Mouse (Mus musculus) heart, embryonic 10.5 days (tissue): ENCODE measurements around the gene Apol6. TPM values are rescaled to one million over a fixed set of nuclear protein-coding genes. Genes with fewer than 3 reads are reported as not detected.

Experiments used
- DNase-seq: peaks from one replicate; pipeline ENCODE4 v3.0.0-alpha.2; 2017; ENCODE audit warnings: low spot score
- H3K27ac ChIP-seq: fragments of 300-500 bp; sonication (generic); 2 replicates; pipeline ENCODE4 v1.5.1; 2016; ENCODE audit warnings: mild to moderate bottlenecking
- H3K27me3 ChIP-seq: fragments of 300-500 bp; sonication (generic); 2 replicates; pipeline ENCODE4 v1.6.1; 2016; ENCODE audit warnings: mild to moderate bottlenecking; ENCODE audit not compliant: poor library complexity, insufficient read depth, severe bottlenecking
- H3K36me3 ChIP-seq: fragments of 300-500 bp; sonication (generic); 2 replicates; pipeline ENCODE4 v1.6.1; 2016; ENCODE audit warnings: mild to moderate bottlenecking, moderate library complexity
- H3K4me1 ChIP-seq: fragments of 300-500 bp; sonication (generic); 2 replicates; pipeline ENCODE4 v1.6.1; 2016; ENCODE audit warnings: mild to moderate bottlenecking
- H3K4me3 ChIP-seq: fragments of 300-500 bp; sonication (generic); 2 replicates; pipeline ENCODE4 v1.5.1; 2016; ENCODE audit warnings: mild to moderate bottlenecking, moderate library complexity
- H3K9me3 ChIP-seq: fragments of 300-500 bp; sonication (generic); 2 replicates; pipeline ENCODE4 v1.6.1; 2016; ENCODE audit warnings: mild to moderate bottlenecking, moderate library complexity
- WGBS: fragments of 180-500 bp; shearing (Covaris S2); methylation state at CpG from one replicate; pipeline ENCODE4 v1.1.7; 2016; 5-methylcytosine and 5-hydroxymethylcytosine counted together
- polyA plus RNA-seq: library from polyadenylated mRNA; unstranded; fragments of >200 nt; fragmentation: Nextera tagmentation; extraction: Ambion mirVana; gene quantifications from 2 replicates; pipeline ENCODE4 v1.2.1, GENCODE M21; 2016

Apol6 gene
- polyA plus RNA-seq, 1 experiment from 2014 or later: 0.77 TPM

DNA sequence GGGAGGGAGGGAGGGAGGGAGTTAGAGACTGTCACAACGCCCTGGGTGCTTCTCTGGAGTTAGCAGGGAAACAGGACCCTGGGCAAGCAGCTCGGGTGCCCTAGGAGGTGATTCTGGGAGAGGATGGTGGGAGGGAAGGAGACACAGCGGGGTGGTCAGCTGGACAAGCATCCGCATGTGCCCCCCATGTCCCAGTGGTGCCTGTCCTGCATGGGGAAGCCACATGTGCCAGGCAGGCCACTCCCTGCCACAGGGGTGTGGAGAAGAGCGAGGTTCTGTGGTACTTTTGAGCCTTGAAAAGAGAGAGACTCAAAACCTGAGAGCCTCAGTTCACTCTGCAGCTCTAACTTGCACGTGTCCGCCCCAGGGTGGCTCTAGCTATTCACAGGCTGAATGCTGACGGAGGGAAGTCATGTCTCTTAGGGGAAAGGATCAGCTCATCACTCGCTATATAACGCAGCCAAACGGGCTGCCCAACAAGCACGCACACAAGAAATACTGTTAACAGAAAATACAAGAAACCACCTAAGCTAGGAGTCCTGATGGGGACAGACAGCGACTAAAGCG is 34.8 kb downstream of the Apol6 start:
- H3K4me3 ChIP-seq: no peak overlapping the region
- 81% methylated on average over 14 of the region's 14 CpGs for WGBS
- no peaks in the 10 kb centered on the region for H3K9me3 ChIP-seq
- DNase-seq: no peak
- peaks cover 89% of the 10 kb centered on the region for H3K36me3 ChIP-seq
- no peak overlapping the region for H3K27ac ChIP-seq
- H3K27me3 ChIP-seq: no peaks in the 10 kb centered on the region
- peaks cover 7% of the 10 kb centered on the region for H3K4me1 ChIP-seq

DNA sequence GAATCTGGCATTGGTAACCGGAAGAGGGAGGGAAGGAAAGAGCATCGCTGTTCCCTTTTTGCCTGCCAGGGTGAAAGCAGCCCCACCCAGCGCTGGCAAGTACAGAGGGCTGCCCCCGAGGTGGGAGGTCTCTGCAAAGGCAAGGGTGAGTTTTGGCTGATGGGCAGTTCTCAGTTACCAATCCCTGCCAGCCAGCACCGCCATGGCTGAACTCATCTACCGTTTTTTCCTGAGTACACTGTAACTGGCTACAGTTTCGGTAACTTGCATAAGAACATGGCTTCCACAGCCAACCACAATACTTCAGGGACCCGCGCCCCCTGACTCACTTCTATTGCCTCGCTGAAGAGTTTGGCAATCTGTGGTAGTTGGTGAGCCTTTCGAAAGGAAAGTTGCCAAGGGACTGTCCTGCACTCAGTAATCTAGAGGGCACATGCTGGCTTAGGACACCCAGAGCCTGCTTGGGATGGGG is 35.4 kb downstream of the Apol6 start:
- H3K27me3 ChIP-seq: no peaks in the 10 kb centered on the region
- no peak overlapping the region for H3K27ac ChIP-seq
- H3K4me1 ChIP-seq: peaks cover 7% of the 10 kb centered on the region
- no peaks in the 10 kb centered on the region for H3K9me3 ChIP-seq
- WGBS: 78% methylated on average over 11 of the region's 11 CpGs
- no peak overlapping the region for H3K4me3 ChIP-seq
- no peak for DNase-seq
- peaks cover 94% of the 10 kb centered on the region for H3K36me3 ChIP-seq

DNA sequence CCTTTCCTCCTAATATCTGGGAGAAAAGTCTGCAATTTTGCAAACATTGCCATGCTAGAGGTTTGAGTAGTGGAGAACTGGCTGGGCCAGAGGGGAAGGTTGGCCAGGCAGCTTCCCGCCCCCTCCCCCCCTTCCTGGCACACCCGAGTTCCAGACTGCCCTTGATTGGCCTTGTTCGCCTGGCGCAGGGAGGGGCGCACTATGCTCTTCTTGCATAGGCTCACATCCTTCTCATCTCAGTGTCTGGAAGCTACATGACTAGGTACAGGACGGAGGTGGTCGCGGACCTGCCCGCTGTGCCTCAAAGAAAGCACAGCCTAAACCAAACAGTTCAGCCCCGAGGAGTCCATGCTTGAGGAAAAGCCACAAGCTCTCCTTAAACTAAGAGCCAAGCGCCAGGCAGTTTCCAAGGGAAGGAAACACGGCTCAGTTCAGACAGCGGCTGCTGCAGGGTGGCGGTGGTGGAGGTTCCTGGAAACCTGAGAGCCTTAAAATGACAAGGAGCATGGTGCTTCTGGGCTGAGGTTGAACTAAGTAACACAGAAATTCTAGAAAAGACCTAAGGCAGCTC is 36.2 kb downstream of the Apol6 start:
- Histone ChIP-seq H3K27me3 (no peaks in the 10 kb centered on the region), H3K4me3 (no peak overlapping the region), H3K9me3 (no peaks in the 10 kb centered on the region), H3K4me1 (peaks cover 12% of the 10 kb centered on the region), H3K27ac (no peak overlapping the region), H3K36me3 (peaks cover 97% of the 10 kb centered on the region)
- DNase-seq: no peak
- 82% methylated on average over 14 of the region's 14 CpGs for WGBS

DNA sequence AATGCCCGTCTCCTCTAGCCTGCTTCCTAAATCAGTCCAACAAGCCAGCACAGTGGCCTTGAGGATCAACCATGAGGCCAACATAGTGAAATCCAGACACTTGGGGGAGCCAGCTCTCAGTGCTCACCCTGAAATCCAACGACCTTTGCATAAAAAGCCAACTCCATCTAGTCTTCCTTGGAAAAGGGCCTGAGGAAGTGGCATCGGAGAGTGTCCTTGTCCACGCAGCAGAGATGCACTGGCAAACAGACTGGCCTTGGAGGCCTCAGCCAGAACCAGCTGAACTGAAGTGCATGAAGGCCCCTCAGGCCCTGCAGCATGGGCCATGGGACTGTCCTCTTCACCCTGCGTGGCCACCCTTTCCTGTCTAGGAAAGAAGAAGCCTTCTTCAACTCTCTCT is 36.9 kb downstream of the Apol6 start:
- peaks cover 94% of the 10 kb centered on the region for H3K36me3 ChIP-seq
- H3K4me1 ChIP-seq: peaks cover 17% of the 10 kb centered on the region
- DNase-seq: no peak
- H3K27me3 ChIP-seq: no peaks in the 10 kb centered on the region
- 83% methylated on average over 5 of the region's 5 CpGs for WGBS
- no peaks in the 10 kb centered on the region for H3K9me3 ChIP-seq
- H3K27ac ChIP-seq: no peak overlapping the region
- no peak overlapping the region for H3K4me3 ChIP-seq

DNA sequence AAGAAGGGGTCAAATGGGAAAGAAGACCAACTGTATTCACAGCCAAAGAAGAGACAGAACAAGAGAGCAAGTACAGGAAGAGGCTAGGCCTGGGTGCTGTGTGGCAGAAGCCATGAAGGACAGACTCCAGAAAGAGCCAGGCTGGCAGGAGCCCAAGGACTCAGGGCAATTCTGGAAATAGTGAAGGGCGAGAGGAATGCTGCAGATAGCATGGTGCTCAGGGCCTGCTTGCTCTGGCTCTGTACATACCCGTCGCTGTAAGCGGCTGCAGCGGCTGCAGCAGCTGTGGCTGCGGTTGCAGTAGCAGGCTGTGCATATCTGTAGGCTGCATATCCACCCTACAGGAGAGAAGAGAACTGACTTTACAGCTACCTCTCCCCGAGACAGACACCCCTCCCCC is 41.3 kb downstream of the Apol6 start:
- Histone ChIP-seq H3K36me3 (peaks cover 63% of the 10 kb centered on the region), H3K27ac (peak overlapping the region; percentile 72; the same call in 1 of the 2 replicates)
- WGBS: 60% methylated on average over 7 of the region's 7 CpGs

DNA sequence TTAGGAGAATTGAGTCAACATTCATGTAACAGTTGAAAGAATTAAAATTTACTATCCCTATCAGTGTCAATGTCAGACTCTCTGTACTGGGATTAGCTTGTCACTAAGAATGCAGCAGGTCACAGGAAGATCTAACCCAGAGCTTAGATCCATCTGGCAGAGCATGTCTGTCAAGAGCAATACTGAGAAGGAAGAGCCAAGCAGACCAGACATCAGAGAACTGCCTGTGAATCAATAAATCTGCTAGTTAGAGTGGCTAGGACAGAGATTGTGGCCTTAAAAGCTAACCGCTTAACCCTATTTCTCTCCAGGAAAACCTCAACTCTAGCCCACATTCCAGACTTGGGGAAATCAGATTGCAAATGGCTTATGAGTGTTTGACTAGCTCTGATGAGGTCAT is 42.0 kb downstream of the Apol6 start:
- Histone ChIP-seq H3K27ac (peak overlapping the region; percentile 31; the same call in 1 of the 2 replicates), H3K9me3 (no peaks in the 10 kb centered on the region), H3K27me3 (no peaks in the 10 kb centered on the region), H3K4me3 (no peak overlapping the region), H3K4me1 (peaks cover 35% of the 10 kb centered on the region), H3K36me3 (peaks cover 61% of the 10 kb centered on the region)
- WGBS: 90% methylated on average over 1 of the region's 1 CpGs
- no peak for DNase-seq

More for the DNA sequence above, 41.3 kb downstream of the Apol6 start:
- H3K4me3 ChIP-seq: no peak overlapping the region
- peaks cover 32% of the 10 kb centered on the region for H3K4me1 ChIP-seq
- no peaks in the 10 kb centered on the region for H3K27me3 ChIP-seq
- DNase-seq: no peak
- H3K9me3 ChIP-seq: no peaks in the 10 kb centered on the region

DNA sequence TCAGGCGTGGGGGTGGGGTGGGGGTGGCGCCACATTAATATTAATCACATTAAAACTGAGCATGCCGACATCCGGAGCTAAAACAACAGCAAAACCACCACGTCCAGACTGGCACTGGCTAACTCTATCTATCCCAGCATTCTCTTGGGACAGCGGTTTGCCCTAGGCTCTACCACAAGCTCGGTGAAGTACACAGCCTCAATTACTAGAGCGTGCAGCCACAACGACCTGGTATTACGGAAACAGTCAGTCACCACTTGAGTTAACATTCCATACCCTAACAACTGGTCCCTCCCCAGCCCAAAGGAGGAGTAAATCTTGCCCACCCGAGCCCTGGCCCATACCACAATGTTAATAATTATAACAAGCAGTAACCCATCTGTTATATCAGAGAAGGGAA is 44.7 kb downstream of the Apol6 start:
- H3K27me3 ChIP-seq: no peaks in the 10 kb centered on the region
- DNase-seq: no peak
- WGBS: 73% methylated on average over 11 of the region's 11 CpGs
- H3K9me3 ChIP-seq: no peaks in the 10 kb centered on the region
- peaks cover 55% of the 10 kb centered on the region for H3K36me3 ChIP-seq
- H3K27ac ChIP-seq: no peak overlapping the region
- H3K4me1 ChIP-seq: peaks cover 42% of the 10 kb centered on the region
- no peak overlapping the region for H3K4me3 ChIP-seq

DNA sequence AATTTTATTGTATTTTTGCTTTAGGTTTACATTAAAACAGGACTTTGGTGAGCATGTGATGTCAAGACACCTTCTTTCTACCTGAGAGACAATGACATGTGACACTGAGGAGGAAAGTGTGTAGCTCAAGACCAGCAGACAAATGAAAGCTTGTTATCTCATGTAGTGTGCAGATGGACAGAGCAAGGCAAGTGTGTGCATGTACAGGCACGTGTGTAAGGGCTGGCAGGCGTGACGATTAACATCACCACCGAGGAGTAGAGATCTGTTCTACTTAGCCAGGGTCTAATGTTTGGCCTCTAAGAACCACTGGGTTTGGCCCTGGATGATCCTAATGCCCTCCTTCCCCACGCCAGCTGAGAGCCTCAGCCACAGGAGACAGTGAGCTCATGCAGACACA is 46.0 kb downstream of the Apol6 start:
- 85% methylated on average over 5 of the region's 5 CpGs for WGBS
- Histone ChIP-seq H3K27ac (no peak overlapping the region), H3K36me3 (peaks cover 53% of the 10 kb centered on the region), H3K9me3 (no peaks in the 10 kb centered on the region), H3K27me3 (no peaks in the 10 kb centered on the region), H3K4me1 (peaks cover 40% of the 10 kb centered on the region), H3K4me3 (no peak overlapping the region)
- no peak for DNase-seq

DNA sequence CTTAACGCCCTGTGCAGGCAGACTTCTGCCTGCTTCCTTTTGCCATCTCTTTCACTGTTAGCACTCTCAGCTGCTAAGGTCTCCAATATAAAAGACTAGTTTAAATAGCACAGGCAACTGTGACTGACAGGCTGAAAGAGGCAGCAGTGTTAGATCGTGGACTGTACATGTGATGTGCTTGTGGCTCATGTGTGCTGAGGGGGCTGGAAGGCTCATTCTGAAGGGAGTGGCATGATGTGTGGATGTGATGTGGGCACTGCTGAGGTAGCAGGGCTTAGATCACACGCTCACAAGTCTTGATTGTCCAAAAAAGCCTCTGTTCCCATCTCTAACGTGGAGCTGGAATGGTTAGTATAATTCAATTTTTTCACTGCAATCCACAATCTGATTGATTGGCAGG is 46.9 kb downstream of the Apol6 start:
- 82% methylated on average over 4 of the region's 4 CpGs for WGBS
- no peak for DNase-seq
- Histone ChIP-seq H3K4me1 (peaks cover 33% of the 10 kb centered on the region), H3K4me3 (no peak overlapping the region), H3K27me3 (no peaks in the 10 kb centered on the region), H3K9me3 (no peaks in the 10 kb centered on the region), H3K36me3 (peaks cover 55% of the 10 kb centered on the region), H3K27ac (no peak overlapping the region)

DNA sequence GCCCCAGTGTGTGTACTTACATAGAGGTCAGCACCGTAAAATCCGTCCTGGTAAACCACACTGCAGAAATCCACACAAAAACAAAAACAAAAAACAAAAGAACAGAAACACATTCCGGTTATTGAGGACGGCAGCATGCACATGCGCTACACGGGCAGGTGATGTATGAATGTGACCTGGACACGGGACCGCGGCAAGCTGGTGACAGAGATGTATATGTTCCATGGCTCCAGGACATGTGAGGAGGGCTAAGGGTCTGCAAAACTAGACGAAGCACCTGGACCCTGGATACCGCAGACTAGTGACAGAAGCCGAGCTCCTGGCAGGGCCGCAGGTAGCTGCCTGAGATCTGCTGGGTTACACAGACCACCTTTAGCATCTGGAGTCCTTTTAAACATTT is 49.9 kb downstream of the Apol6 start:
- DNase-seq: no peak
- WGBS: 93% methylated on average over 13 of the region's 13 CpGs
- Histone ChIP-seq H3K4me1 (peaks cover 23% of the 10 kb centered on the region), H3K9me3 (no peaks in the 10 kb centered on the region), H3K27me3 (no peaks in the 10 kb centered on the region), H3K27ac (no peak overlapping the region), H3K36me3 (peaks cover 71% of the 10 kb centered on the region), H3K4me3 (no peak overlapping the region)

DNA sequence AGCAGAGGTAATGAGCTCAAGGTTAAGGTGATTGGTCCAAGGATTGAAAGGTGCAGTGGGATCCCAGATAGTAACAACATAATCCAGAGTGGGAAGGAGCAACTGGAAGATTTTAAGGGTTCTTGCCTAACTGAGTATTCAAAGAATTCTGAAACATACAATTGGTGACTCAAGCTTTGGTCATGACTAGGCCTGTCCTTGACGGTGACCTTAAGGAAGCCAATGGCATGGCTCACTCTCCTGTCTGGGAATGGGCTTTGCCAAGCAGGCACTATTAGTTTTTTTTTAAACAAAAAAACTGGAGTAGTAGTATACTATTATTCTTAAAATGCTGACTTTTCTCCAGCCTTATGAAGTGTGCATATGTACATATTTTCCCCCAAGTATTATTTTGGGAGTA is 50.7 kb downstream of the Apol6 start:
- Histone ChIP-seq H3K27ac (no peak overlapping the region), H3K4me1 (peaks cover 17% of the 10 kb centered on the region; the same call in 1 of the 2 replicates), H3K36me3 (peaks cover 77% of the 10 kb centered on the region), H3K9me3 (no peaks in the 10 kb centered on the region), H3K27me3 (no peaks in the 10 kb centered on the region), H3K4me3 (no peak overlapping the region)
- 96% methylated on average over 1 of the region's 1 CpGs for WGBS
- no peak for DNase-seq

DNA sequence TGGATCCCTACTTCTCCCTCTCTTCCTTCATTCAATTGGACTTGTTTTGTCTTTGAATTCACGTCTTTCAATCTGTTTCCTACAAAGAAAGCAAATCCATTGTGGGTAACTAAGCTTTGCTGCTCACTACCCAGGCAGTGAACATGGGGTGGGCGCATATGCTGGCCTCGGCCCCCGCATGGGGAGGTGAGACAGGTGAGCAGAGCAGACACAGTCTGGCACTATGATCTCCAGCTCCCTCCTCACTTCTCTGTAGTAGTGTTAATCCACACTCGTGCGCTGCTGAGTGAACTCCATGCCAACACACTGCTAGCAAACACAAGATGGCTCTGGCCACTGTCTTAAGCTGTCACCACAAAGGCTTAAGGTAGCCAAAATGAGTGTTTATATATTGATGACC is 52.8 kb downstream of the Apol6 start:
- no peak overlapping the region for H3K4me3 ChIP-seq
- H3K36me3 ChIP-seq: peaks cover 84% of the 10 kb centered on the region
- H3K27me3 ChIP-seq: no peaks in the 10 kb centered on the region
- DNase-seq: no peak
- no peaks in the 10 kb centered on the region for H3K9me3 ChIP-seq
- peaks cover 6% of the 10 kb centered on the region; the same call in 1 of the 2 replicates for H3K4me1 ChIP-seq
- H3K27ac ChIP-seq: no peak overlapping the region
- 88% methylated on average over 6 of the region's 6 CpGs for WGBS

DNA sequence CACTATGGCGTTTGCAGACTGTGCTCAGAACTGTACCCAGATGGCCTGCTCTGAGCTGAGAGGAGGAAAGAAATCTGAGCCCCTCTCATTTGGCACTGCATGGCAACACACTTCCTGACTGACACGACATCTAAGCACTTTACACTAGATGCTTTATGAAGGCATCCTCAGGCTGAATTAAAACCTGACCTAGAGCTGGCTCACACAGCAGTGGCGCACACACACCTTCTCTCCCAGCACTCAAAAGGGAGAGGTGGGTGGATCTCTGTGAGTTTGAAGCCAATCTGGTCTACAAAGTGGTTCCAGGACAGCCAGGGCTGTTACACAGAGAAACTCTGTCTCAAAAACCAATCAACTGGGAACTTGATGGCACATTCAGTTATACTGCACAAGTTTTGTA is 55.2 kb downstream of the Apol6 start:
- Histone ChIP-seq H3K27me3 (no peaks in the 10 kb centered on the region), H3K36me3 (peaks cover 77% of the 10 kb centered on the region), H3K4me3 (no peak overlapping the region), H3K4me1 (peaks cover 10% of the 10 kb centered on the region; the same call in 1 of the 2 replicates), H3K9me3 (no peaks in the 10 kb centered on the region), H3K27ac (no peak overlapping the region)
- 55% methylated on average over 3 of the region's 3 CpGs for WGBS
- DNase-seq: no peak

DNA sequence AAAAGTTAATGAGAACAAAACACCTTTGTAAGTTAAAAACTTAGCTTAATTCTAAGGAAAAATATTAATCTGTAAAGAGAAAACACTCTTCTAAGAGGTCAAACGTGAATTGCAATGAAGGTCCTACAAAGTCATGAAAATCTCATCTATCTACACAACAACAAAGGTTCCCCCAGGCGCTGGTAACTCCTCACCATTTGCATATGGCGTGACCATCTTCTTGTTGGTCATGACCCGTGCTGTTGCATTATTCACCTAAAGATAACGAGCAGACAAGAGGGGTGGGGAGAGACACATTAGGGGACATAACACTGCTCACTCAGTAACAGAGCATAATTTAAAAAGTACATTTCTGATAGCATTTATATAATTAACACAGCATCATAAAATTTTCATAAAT is 58.2 kb downstream of the Apol6 start:
- H3K27me3 ChIP-seq: no peaks in the 10 kb centered on the region
- H3K4me3 ChIP-seq: no peak overlapping the region
- WGBS: 80% methylated on average over 5 of the region's 5 CpGs
- no peak overlapping the region for H3K27ac ChIP-seq
- H3K36me3 ChIP-seq: peaks cover 54% of the 10 kb centered on the region
- no peaks in the 10 kb centered on the region for H3K9me3 ChIP-seq
- DNase-seq: no peak
- H3K4me1 ChIP-seq: peaks cover 21% of the 10 kb centered on the region
